Mouse (Mus musculus) heart, postnatal 0 days (tissue): ENCODE data around the gene Ppp1r27.

ENCODE experiments used
- CTCF ChIP-seq: IDR thresholded peaks from 2 replicates; pipeline ENCODE4 v1.5.1; 2016; ENCODE audit warnings: antibody characterized with exemption, control low read depth, low read depth
- EP300 ChIP-seq: IDR thresholded peaks from 2 replicates; pipeline ENCODE4 v1.6.1; 2016; ENCODE audit warnings: antibody characterized with exemption, low read depth

DNA sequence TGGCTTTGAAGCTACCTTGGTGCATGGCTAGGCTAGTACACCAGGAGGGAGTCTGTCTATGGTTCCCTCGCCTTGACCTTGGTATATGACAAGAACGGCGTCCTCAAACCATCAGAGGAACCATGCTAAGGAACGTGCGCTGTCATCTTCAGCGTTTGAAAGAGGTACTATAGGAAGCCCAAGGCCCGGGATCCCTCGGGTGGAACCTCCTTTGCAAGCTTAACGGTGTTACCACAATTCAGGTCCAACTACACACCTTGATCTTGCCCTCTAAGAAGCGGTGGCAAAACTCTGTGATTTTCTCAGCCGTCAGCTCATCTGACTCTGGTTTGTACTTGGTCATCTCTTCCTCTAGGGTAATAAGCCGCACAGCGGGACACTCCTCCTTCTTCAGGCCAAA lies 12.0 kb upstream of the Ppp1r27 start:
- TF ChIP-seq CTCF (no peak), EP300 (no peak)
